In the genomic region with DNA sequence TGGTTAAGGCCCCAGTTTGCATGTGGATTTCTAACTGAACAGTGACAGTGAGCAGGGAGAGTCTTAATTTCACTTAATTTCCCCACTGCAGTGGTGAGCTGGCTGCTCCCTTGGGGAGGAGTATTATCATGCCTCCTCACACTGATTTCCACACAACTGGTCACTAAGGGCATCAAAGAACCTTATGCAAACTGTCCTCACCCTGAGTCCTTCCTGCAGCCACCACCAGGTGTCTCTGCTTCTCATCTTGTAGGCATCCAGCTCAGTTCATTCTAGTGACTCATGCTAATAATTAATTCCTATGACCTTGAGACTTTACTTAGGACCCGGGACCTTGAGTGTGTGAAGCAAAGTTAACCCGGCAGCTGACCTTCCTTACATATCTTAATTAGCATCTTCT, we compare ENCODE assay signal across 10 mouse cellular contexts.
DNase-seq lines count a peak whose midpoint lies in the region; ATAC-seq and TF ChIP-seq lines count a peak whose summit lies in the region.
"Had no signal": no experiment of that assay in that cellular context is flagged by ENCODE, and none has a peak within 500 bp of the region (broad histone marks: within the 10 kb centered on the region; RNA-seq: fewer than 3 reads in every experiment).

No protein-coding gene starts in this region.

- peak; percentile 47; the same call in 1 of the 2 replicates for ATAC-seq in hindbrain, postnatal 0 days
- ATAC-seq in megakaryocyte progenitor cell, adult 5-6 weeks (replicated peaks; ENCODE audit: poor library complexity): peak; percentile 70

- H3K36me3 ChIP-seq in hindbrain, postnatal 0 days (ENCODE audit: insufficient read depth, low read length): no peaks in the 10 kb centered on the region
- H3K36me3 ChIP-seq: heart, embryonic 15.5 days; midbrain, embryonic 12.5 days had no signal

- no peak overlapping the region for H3K27ac ChIP-seq in hindbrain, postnatal 0 days
- H3K27ac ChIP-seq: heart, embryonic 15.5 days; midbrain, embryonic 12.5 days had no signal

- 65% methylated on average over 2 of the region's 2 CpGs for WGBS in hindbrain, postnatal 0 days

- no peaks in the 10 kb centered on the region for H3K4me1 ChIP-seq in hindbrain, postnatal 0 days (ENCODE audit: insufficient read depth, low read length)
- H3K4me1 ChIP-seq: heart, embryonic 15.5 days; midbrain, embryonic 12.5 days had no signal

- no peak overlapping the region for H3K4me2 ChIP-seq in hindbrain, postnatal 0 days (ENCODE audit: low read depth, low read length)
- H3K4me2 ChIP-seq: heart, embryonic 15.5 days; midbrain, embryonic 12.5 days had no signal

- H3K4me3 ChIP-seq in hindbrain, postnatal 0 days (ENCODE audit: low read length): no peak overlapping the region
- H3K4me3 ChIP-seq: heart, embryonic 15.5 days; midbrain, embryonic 12.5 days had no signal

- TF ChIP-seq CTCF in hindbrain, postnatal 0 days (IDR thresholded peaks at IDR 0.05; ENCODE audit: low read depth): peak; percentile 79

- no peaks in the 10 kb centered on the region for H3K9me3 ChIP-seq in hindbrain, postnatal 0 days (ENCODE audit: low read length)
- H3K9me3 ChIP-seq: heart, embryonic 15.5 days; midbrain, embryonic 12.5 days had no signal

- peak; percentile 8 for DNase-seq in gastrocnemius, postnatal 10 days
- no peak for DNase-seq in gastrocnemius, adult 8-10 months (ENCODE audit: low spot score in 2 of 2)
- peak; percentile 6 for DNase-seq in ovary, postnatal 14 days (ENCODE audit: low spot score)
- DNase-seq in ovary, adult 18-20 months (ENCODE audit: low spot score): no peak
- peak; percentile 14 for DNase-seq in cerebellum, adult 8-10 months
- peak; percentile 55 for DNase-seq in hindbrain, postnatal 0 days (ENCODE audit: low spot score)
- no peak for DNase-seq in thymus, postnatal 36 days

- no peaks in the 10 kb centered on the region for H3K27me3 ChIP-seq in hindbrain, postnatal 0 days (ENCODE audit: insufficient read depth, low read length)
- H3K27me3 ChIP-seq: heart, embryonic 15.5 days; midbrain, embryonic 12.5 days had no signal

- H3K9ac ChIP-seq in hindbrain, postnatal 0 days (replicated peaks; ENCODE audit: low read length): no peak overlapping the region
- H3K9ac ChIP-seq: heart, embryonic 15.5 days; midbrain, embryonic 12.5 days had no signal

Comparison
In these comparisons a context has a peak if more than half of its experiments do, and no peak if none do; other contexts are left out.
1. DNase-seq: peak in gastrocnemius, postnatal 10 days (single experiment), ovary, postnatal 14 days (single experiment), cerebellum, adult 8-10 months (single experiment) and hindbrain, postnatal 0 days (single experiment); none in gastrocnemius, adult 8-10 months (0 of 2), ovary, adult 18-20 months (single experiment) and thymus, postnatal 36 days (0 of 2).